Mouse (Mus musculus): ENCODE measurements around the gene Specc1. TPM values are rescaled to one million over a fixed set of nuclear protein-coding genes. Genes with fewer than 3 reads are reported as not detected.

The Specc1 gene
- total RNA-seq, 1 experiment = 19.9 TPM

DNA sequence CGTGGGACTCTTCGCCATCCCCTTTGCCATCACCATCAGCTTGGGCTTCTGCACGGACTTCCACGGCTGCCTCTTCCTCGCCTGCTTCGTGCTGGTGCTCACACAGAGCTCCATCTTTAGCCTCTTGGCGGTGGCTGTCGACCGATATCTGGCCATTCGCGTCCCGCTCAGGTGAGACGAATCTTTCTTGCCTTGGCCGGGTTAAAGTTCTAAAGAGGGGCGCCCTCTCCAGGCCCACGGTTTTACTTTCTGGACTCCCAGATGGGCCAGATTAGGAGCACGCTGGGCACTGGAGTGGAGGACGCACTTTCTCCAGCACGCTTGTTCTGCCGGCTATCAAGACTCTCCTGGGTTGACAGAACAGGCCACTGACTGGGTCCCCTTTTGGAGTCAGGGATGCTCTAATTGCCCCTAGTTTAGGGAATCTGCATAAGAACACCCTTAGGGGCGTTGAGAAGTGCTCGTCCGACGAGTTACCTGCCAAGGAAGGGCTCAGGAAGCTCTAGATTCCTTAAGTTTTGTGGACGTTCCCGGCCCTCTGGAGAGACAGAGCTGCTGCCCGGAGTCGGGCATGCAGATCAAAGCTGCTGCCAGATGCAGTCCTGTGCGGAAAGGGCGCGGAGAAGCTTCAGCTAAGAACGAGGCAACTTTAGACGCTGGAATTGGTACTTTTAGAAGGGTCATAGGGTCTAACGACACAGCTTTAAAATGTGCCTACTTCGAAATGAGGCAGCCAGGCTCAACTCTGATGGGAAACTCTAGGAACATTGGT lies 292.9 kb downstream of the Specc1 start:
- Histone ChIP-seq H3K27ac (ENCODE audit: insufficient read depth, low read depth, low read length, poor library complexity, severe bottlenecking) (no peak overlapping the region), H3K36me3 (ENCODE audit: control insufficient read depth, insufficient read depth, low read length, poor library complexity, severe bottlenecking) (no peaks in the 10 kb centered on the region), H3K9me3 (ENCODE audit: control insufficient read depth, insufficient read depth, low read depth, low read length) (no peaks in the 10 kb centered on the region; the same call in 1 of the 2 replicates), H3K4me3 (ENCODE audit: insufficient read depth in 1 of 2, low read depth in 1 of 2, low read length in 2 of 2, poor library complexity in 1 of 2, severe bottlenecking in 1 of 2) (peak overlapping the region; percentile 76 to 97), H3K9ac (ENCODE audit: insufficient read depth, low read depth, low read length, poor library complexity, severe bottlenecking) (peak overlapping the region; percentile 64), H3K4me1 (ENCODE audit: control insufficient read depth in 2 of 2, insufficient read depth in 2 of 2, low read length in 2 of 2, poor library complexity in 1 of 2) (peaks cover 3 to 7% of the 10 kb centered on the region in 2 experiments; a peak in 2 of 4 replicates)
- TF ChIP-seq ZC3H11A (IDR thresholded peaks at IDR 0.05; ENCODE audit: borderline replicate concordance, low read depth, low read length) (no peak), HCFC1 (IDR thresholded peaks at IDR 0.05; ENCODE audit: borderline replicate concordance, insufficient read depth, low read length) (no peak), CHD2 (IDR thresholded peaks at IDR 0.05; ENCODE audit: low read depth, low read length) (no peak), ZNF384 (IDR thresholded peaks at IDR 0.05; ENCODE audit: low read depth, low read length) (no peak), MAFK (IDR thresholded peaks at IDR 0.05; ENCODE audit: insufficient read depth, low read depth, low read length) (no peak)
- in situ Hi-C loops (cut with MboI; ENCODE audit: low sequenced_read_pairs in 2 of 2, unreplicated experiment in 2 of 2) = no loop called here
- peak; percentile 40 for DNase-seq (ENCODE audit: low read depth, low spot score)

GRCm38 (mm10) chr11:62251047-62251446 lies 294.5 kb downstream of the Specc1 start:
- no peak for DNase-seq (ENCODE audit: low read depth, low spot score)
- Histone ChIP-seq H3K4me1 (ENCODE audit: control insufficient read depth in 2 of 2, insufficient read depth in 2 of 2, low read length in 2 of 2, poor library complexity in 1 of 2) (peaks cover 3 to 7% of the 10 kb centered on the region in 2 experiments; a peak in 2 of 4 replicates), H3K4me3 (ENCODE audit: insufficient read depth in 1 of 2, low read depth in 1 of 2, low read length in 2 of 2, poor library complexity in 1 of 2, severe bottlenecking in 1 of 2) (no peak overlapping the region), H3K36me3 (ENCODE audit: control insufficient read depth, insufficient read depth, low read length, poor library complexity, severe bottlenecking) (no peaks in the 10 kb centered on the region), H3K9me3 (ENCODE audit: control insufficient read depth, insufficient read depth, low read depth, low read length) (no peaks in the 10 kb centered on the region), H3K27ac (ENCODE audit: insufficient read depth, low read depth, low read length, poor library complexity, severe bottlenecking) (no peak overlapping the region), H3K9ac (ENCODE audit: insufficient read depth, low read depth, low read length, poor library complexity, severe bottlenecking) (no peak overlapping the region)
- TF ChIP-seq MAFK (IDR thresholded peaks at IDR 0.05; ENCODE audit: insufficient read depth, low read depth, low read length) = no peak
- no peak for TF ChIP-seq ZNF384 (IDR thresholded peaks at IDR 0.05; ENCODE audit: low read depth, low read length)
- TF ChIP-seq CHD2 (IDR thresholded peaks at IDR 0.05; ENCODE audit: low read depth, low read length) = no peak
- no peak for TF ChIP-seq ZC3H11A (IDR thresholded peaks at IDR 0.05; ENCODE audit: borderline replicate concordance, low read depth, low read length)
- TF ChIP-seq HCFC1 (IDR thresholded peaks at IDR 0.05; ENCODE audit: borderline replicate concordance, insufficient read depth, low read length) = no peak
- in situ Hi-C loops (cut with MboI; ENCODE audit: low sequenced_read_pairs in 2 of 2, unreplicated experiment in 2 of 2) = no loop called here

GRCm38 (mm10) chr11:62253380-62253779 lies 296.8 kb downstream of the Specc1 start:
- no peak for DNase-seq (ENCODE audit: low read depth, low spot score)
- TF ChIP-seq ZNF384 (IDR thresholded peaks at IDR 0.05; ENCODE audit: low read depth, low read length) (no peak), ZC3H11A (IDR thresholded peaks at IDR 0.05; ENCODE audit: borderline replicate concordance, low read depth, low read length) (no peak), CHD2 (IDR thresholded peaks at IDR 0.05; ENCODE audit: low read depth, low read length) (no peak), MAFK (IDR thresholded peaks at IDR 0.05; ENCODE audit: insufficient read depth, low read depth, low read length) (no peak)
- Histone ChIP-seq H3K4me1 (ENCODE audit: control insufficient read depth in 2 of 2, insufficient read depth in 2 of 2, low read length in 2 of 2, poor library complexity in 1 of 2) (peaks cover 3 to 7% of the 10 kb centered on the region in 2 experiments; a peak in 2 of 4 replicates), H3K4me3 (ENCODE audit: insufficient read depth in 1 of 2, low read depth in 1 of 2, low read length in 2 of 2, poor library complexity in 1 of 2, severe bottlenecking in 1 of 2) (no peak overlapping the region), H3K9me3 (ENCODE audit: control insufficient read depth, insufficient read depth, low read depth, low read length) (no peaks in the 10 kb centered on the region), H3K9ac (ENCODE audit: insufficient read depth, low read depth, low read length, poor library complexity, severe bottlenecking) (no peak overlapping the region), H3K36me3 (ENCODE audit: control insufficient read depth, insufficient read depth, low read length, poor library complexity, severe bottlenecking) (no peaks in the 10 kb centered on the region), H3K27ac (ENCODE audit: insufficient read depth, low read depth, low read length, poor library complexity, severe bottlenecking) (no peak overlapping the region)
- in situ Hi-C loops (cut with MboI; ENCODE audit: low sequenced_read_pairs in 2 of 2, unreplicated experiment in 2 of 2) = no loop called here

DNA sequence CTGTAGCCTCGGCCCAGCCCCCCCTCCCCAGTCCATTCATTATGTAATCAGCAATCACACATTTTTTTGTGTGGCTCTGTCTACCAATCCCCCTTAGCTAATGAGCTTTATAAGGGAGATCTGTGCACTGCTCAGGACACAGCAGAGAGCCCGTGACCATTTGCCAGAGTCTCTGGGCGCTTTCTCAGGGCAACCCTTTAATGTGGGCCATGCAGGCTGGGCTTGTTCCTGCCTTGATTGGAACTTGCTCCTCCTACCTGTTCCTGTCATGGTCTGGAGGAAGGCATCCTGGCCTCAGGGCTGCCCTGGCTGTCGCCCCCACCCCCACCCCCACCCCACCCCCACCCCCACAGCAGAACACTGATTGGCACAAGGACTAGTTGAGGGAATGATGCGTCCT lies 302.7 kb downstream of the Specc1 start:
- peaks cover 0 to 2% of the 10 kb centered on the region in 2 experiments; a peak in 1 of 4 replicates for H3K4me1 ChIP-seq (ENCODE audit: control insufficient read depth in 2 of 2, insufficient read depth in 2 of 2, low read length in 2 of 2, poor library complexity in 1 of 2)
- H3K36me3 ChIP-seq (ENCODE audit: control insufficient read depth, insufficient read depth, low read length, poor library complexity, severe bottlenecking) = no peaks in the 10 kb centered on the region
- H3K4me3 ChIP-seq (ENCODE audit: insufficient read depth in 1 of 2, low read depth in 1 of 2, low read length in 2 of 2, poor library complexity in 1 of 2, severe bottlenecking in 1 of 2) = no peak overlapping the region
- no peak for TF ChIP-seq ZC3H11A (IDR thresholded peaks at IDR 0.05; ENCODE audit: borderline replicate concordance, low read depth, low read length)
- no peak for TF ChIP-seq ZNF384 (IDR thresholded peaks at IDR 0.05; ENCODE audit: low read depth, low read length)
- TF ChIP-seq CHD2 (IDR thresholded peaks at IDR 0.05; ENCODE audit: low read depth, low read length) = no peak
- no peak for TF ChIP-seq MAFK (IDR thresholded peaks at IDR 0.05; ENCODE audit: insufficient read depth, low read depth, low read length)
- TF ChIP-seq HCFC1 (IDR thresholded peaks at IDR 0.05; ENCODE audit: borderline replicate concordance, insufficient read depth, low read length) = no peak
- H3K9ac ChIP-seq (ENCODE audit: insufficient read depth, low read depth, low read length, poor library complexity, severe bottlenecking) = no peak overlapping the region
- no peak for DNase-seq (ENCODE audit: low read depth, low spot score)
- H3K9me3 ChIP-seq (ENCODE audit: control insufficient read depth, insufficient read depth, low read depth, low read length) = no peaks in the 10 kb centered on the region
- H3K27ac ChIP-seq (ENCODE audit: insufficient read depth, low read depth, low read length, poor library complexity, severe bottlenecking) = no peak overlapping the region
- in situ Hi-C loops (cut with MboI; ENCODE audit: low sequenced_read_pairs in 2 of 2, unreplicated experiment in 2 of 2) = no loop called here
